Mouse (Mus musculus) urinary bladder, adult 2 months (tissue): Measurements from ENCODE around the gene Troap. TPM values are rescaled to one million over a fixed set of nuclear protein-coding genes. Genes with fewer than 3 reads are reported as not detected.

Source experiments
- DNase-seq: peaks from one replicate; pipeline ENCODE4 v3.0.0; 2022; ENCODE audit warnings: low spot score
- polyA plus RNA-seq: library from polyadenylated mRNA; depleted of rRNA; stranded (reverse); fragments of >200 nt; gene quantifications from 2 replicates; pipeline ENCODE4 v1.2.3, GENCODE M21; 2012

Gene Troap
- polyA plus RNA-seq, 1 experiment, result 1.5 TPM

DNA sequence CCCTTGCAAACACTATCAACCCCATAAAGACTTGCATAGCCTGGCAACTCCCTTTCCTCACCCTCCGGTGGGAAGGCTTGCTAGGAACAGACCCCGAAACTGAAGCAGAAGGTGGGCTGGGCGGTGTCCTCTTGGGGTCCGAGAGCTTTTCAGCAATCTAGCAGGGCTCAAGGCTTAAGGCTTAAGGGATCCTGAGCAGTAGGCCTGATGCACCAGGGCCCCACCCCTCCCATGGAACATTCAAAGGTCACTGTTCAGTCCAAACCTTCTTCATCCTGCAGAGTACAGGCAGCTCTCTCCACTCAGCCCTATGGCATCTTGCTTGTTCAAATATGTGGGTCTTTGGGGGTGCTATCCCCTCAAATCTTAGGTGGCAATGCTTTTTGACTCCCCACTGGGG is 11.6 kb downstream of the Troap start:
- no peak for DNase-seq

DNA sequence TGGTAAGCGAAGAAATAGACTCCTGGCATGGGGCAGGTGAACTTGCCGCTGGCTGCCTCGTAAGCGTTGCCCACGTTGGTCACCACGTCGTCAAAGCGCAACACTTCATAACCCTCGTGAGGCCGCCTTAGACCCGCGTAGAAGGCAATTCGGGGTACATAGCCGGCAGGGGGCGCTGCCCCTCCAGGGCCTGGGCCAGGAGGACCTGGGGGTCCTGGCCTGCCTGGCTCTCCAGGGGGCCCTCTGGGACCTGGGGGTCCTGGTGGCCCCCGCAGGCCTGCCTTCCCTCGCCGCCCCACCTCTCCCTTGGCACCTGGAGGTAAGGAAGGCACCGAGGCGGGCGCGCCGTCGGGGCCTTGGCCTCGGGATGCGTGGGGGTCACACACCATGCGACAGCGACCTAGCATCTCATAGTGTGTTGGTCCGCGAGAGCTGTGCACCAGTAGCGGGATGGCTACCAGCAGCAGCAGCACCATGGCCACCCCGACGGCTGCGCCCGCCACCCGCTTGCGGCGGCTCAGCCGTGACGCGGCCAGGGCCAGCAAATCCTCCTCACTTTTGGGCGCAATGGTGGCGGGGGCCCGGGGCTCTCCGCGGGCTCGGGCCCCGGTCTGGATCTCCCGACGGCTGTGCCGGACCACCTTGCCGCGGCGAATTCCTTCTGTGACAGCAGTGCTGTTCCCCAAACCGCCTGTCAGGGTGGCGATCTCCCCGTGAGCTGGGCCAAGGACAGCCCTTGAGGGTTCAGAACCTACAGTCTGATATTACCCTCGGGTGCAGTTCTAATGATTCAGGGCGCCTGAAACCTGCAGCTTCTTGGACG is 13.1 kb downstream of the Troap start, which contains the start of gene C1ql4:
TSS of gene C1ql4 (minus strand) at position 565 of the 823 bp plus-strand sequence.
- no peak for DNase-seq

- peak; percentile 60 for DNase-seq
These were observed 13.9 kb downstream of the Troap start for GRCm38 (mm10) chr15:99088292-99088691.

DNA sequence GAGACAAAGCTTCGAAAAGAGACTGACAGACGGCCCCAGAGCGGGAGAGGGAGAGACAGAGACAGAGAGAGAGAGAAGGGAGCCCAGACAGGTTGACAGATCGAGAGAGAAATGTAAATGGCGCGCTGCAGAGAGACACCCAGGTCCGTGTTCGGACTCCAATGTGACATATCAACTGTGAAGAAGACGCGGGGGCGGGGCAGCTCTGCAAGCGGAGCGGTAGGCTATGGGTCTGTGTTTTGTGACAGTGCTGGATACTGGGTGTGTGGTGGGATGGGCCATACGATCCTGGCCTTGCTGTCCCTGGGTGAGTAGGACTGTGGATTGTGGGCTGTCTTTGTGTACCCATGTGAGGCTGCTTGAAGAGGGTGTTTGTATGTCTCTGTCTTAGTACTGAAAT is 14.7 kb downstream of the Troap start:
- no peak for DNase-seq

DNA sequence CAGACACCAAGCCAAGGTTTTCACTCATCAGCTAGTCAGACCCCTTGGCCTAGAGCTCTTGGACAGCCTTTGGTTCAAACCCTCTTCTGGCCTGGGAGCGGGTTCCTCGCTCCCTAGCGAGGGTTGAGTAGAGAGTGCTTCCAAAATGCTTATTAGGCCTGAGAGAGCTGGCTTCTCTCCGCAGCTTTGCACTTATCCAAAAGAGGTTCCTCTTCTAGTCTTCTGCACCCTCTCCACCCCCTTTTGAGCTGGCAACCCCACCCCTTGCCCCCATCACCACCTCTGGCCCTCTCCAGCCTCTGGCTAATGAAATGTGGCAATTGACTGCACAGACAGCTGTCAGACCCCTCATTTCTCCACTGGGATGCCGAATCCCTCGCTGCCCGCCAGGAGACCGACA is 18.5 kb downstream of the Troap start, which contains the start of gene Dnajc22:
TSS of gene Dnajc22 (plus strand) at position 301 of the 400 bp plus-strand sequence.
- no peak for DNase-seq

DNA sequence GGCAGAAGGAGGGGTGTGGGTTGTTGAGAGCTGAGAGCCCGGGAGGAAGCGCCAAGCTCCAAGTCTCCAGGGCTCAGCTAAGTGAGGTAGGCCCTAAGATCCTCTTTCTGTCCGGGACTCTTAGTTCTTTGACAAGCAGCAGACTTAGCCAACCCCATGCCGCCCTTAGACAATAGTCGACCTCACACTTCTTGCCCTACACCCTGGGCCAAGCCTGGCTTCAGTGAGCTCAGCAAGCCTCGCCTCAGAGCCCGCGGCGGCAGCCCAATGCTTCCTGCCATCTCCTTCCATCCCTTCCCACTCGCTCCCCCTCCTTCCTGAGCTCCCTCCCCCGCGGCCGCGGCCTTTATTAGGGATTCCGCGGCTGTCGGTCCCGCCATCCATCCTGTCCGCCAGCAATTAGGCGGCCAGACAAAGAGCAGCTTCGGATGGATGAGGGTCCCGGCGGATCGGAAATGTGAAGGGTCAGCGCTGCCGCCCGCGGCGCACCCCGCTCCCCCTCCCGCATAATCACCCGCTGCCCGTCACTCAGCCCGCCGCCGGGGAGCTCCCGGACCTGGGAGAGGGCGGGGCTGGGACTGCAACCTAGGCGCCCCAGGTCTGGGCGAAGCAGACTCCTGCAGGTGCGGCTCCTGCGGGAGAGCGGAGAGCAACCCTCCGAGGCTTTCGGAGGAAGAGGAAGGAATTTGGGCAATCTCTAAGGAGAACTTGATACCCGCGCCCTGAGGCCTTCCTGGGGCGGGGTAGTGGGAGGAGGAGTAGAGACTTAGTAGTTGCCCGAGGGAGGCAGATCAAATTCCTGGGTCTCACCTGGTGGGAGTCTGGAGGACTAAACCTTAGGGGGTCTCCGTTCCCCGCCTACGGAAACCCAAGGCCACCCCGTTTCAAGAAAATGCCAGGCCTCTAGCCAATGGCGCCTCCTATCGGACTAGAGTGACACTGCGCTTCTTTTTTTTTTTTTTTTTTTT is 19.2 kb downstream of the Troap start:
- DNase-seq, result no peak

- no peak for DNase-seq
These were observed 20.4 kb downstream of the Troap start for GRCm38 (mm10) chr15:99094631-99095270.

GRCm38 (mm10) chr15:99095356-99095755 is 21.0 kb downstream of the Troap start:
- no peak for DNase-seq

- DNase-seq, result no peak
These were observed 21.9 kb downstream of the Troap start for GRCm38 (mm10) chr15:99096061-99096793.

DNA sequence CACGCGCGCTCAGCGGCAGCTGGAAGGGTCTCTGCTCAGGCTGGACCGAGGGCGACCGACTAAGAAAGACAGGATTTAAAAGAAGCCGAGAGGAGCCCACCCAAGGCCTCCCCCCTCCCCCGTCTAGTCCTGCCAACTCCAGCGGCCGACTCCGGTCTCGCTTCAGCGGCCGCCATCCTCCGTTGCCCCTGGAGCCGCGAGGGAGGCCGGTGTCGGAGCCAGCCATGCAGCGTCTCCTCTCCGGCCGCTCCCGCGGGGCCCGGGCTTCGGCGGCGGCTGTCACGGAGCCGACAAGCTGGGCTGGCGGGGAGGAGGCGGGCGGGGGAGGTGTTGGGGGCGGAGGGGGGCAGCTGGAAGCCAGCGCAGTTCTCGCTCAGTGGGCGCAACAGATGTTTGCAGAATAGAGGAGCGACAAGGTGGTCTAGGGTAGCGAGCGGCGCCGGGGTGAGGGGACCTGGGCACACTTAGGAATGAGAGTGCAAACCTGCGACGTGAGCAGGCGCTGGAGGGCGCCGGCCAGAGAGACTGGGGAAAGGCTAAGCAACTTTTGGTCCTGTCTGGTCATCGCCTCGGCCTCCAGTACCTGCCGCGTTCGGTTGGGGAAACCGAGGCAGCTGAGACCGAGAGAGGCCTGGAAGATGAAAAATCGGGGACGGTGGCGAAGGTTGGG is 22.6 kb downstream of the Troap start:
- DNase-seq, result no peak

DNA sequence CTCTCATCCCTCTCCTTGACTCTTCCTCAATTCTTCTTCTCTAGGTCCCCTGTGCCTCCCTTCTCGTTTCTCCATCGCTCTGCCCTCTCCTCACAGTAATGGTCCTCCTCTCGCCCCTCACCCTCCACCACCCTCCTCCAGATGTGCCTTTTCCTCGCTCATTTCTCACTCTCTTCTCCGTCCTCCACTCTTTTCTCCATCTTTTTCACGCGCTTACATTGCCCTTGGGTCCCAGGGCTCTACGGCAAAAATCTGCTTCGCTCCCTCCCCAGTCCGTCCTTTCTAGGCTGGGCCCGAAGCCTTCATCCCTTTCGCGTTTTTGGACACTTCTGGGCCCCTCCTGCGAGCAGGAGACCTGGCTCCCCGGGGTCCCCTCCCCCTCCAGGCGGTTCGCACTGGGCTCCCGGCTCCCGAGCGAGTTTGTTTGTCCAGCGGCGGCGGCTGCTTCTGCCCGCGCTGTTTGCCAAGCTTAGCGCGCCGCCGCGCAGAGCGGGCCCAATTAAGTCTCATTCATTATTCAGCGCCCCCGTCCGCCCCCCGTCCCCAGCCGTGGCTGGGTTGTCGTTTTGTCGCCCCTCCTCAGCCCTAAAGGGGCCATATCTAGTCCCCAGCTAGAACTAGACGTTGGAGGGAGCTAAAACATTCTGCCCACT is 23.6 kb downstream of the Troap start:
- no peak for DNase-seq

DNA sequence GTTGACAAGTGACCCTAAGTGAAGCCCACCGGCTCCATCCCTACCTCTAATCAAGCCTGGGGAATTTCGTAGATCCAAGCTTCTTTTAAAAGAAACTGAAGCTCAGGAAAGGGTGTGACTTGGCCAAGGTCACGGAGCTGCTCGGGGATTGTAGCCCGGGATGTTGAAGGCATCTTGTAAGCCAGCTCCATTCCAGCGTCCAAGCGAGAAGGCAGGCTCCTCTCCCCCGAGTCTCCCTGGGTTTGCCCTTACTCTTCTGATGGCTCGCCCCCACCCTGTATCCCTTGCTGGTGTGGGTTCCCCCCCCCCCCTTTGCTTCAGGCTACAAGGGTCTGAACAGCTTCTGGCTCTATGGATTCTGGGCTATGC is 24.1 kb downstream of the Troap start:
- DNase-seq, result no peak

DNA sequence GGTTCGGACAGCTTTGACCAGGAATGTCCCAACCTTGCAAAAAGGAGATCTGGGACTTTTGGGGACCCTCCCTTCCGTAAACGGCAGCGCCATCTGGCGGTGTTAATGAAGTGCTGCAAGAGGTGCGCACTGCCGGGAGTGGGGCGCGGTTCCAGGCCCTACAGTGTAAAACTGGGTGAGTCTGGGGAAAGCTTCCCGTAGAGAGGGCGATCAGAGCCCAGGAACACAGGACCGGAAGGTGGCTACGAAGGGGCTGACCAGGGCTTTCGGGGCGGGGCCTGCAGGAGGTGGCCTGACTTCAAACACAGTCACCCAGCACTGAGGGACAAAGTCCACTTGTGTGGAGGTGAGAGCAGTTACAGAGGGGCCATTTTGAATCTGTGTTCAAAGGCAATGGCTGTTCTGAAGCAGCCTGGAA is 24.8 kb downstream of the Troap start:
- DNase-seq, result peak; percentile 48

- DNase-seq, result no peak
These were observed 25.6 kb downstream of the Troap start for GRCm38 (mm10) chr15:99099984-99100383.

DNA sequence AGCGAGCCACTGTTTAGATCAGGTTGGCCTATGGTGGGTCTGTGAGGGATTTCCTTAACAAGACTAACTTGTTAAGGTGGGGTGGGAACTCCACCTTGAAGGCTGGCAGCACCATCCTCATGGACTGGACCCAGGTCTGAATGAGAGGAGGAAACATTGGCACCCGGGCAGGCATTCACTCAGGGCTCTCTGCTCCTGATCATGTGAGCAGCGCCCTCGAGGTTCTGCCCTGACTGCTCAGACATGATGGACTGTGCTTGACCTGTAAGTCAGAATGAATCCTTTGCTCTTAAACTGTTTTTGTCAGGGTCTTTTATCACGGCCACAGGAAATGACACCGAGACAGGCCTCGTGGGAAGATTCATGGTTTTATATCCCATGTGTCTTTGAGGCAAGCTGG is 30.9 kb downstream of the Troap start:
- no peak for DNase-seq

GRCm38 (mm10) chr15:99107866-99108265 is 33.5 kb downstream of the Troap start:
- DNase-seq, result no peak

- no peak for DNase-seq
These were observed 36.8 kb downstream of the Troap start for GRCm38 (mm10) chr15:99111139-99111538.

- no peak for DNase-seq
These were observed 37.4 kb downstream of the Troap start for GRCm38 (mm10) chr15:99111809-99112208.

DNA sequence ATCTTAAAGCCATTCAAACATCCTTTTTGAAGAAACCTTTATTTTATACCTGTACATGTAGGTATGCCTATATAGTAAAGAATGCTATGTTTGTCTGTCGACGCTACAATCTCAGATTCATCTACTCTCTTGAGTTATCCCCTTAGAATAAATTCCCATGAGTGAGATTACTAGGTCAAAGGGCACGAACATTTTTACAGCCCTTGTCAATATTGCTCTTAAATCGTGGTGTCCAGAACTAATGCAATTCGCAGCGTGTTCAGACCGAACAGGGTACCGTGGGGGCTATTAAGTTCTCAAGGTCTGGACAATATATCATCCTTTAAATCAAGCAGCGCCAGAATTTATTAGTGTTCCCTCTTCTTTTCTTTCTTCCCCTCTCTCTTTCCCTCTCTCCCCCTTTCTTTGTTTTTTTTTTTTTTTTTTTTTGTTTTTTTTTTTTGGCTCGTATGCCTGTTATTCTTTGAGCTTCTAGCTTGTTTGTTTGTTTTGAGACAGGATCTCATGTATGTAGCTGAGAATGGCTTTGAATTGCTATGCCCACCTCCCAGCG is 38.5 kb downstream of the Troap start:
- no peak for DNase-seq

- no peak for DNase-seq
These were observed 39.1 kb downstream of the Troap start for GRCm38 (mm10) chr15:99113396-99113975.
